Mouse (Mus musculus) right cerebral cortex, postnatal 10 days (tissue): ENCODE results near the gene Tbx15.

Source experiments
- DNase-seq, 2 experiments: peaks; one replicate each; pipeline ENCODE4 v3.0.0; 2021; ENCODE audit warnings: low spot score in 2 of 2

The Tbx15 gene

DNA sequence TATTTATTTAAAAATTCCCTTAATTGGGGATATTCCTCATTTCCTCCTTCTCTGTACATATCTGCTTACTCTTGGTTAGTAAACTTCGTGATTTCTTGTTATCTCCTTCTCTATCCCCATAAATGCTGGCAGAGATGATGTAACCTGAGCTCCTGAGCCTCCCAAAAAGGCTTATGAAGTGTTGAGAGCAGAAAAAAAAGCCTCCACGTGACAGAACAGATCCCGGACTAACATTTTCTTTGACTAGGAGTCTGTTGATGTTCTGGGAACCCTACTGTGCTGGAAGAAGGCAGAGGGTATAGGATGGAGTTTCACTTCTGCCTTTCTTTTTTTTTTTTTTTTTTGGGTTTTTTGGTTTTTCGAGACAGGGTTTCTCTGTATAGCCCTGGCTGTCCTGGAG is 146.9 kb downstream of the Tbx15 start:
- no peak for DNase-seq
